Mouse (Mus musculus) right cerebral cortex, postnatal 10 days (tissue): ENCODE measurements around the gene Bicc1.

ENCODE experiments used
- DNase-seq, 2 experiments: peaks; one replicate each; pipeline ENCODE4 v3.0.0; 2021; ENCODE audit warnings: low spot score in 2 of 2

Bicc1 gene

DNA sequence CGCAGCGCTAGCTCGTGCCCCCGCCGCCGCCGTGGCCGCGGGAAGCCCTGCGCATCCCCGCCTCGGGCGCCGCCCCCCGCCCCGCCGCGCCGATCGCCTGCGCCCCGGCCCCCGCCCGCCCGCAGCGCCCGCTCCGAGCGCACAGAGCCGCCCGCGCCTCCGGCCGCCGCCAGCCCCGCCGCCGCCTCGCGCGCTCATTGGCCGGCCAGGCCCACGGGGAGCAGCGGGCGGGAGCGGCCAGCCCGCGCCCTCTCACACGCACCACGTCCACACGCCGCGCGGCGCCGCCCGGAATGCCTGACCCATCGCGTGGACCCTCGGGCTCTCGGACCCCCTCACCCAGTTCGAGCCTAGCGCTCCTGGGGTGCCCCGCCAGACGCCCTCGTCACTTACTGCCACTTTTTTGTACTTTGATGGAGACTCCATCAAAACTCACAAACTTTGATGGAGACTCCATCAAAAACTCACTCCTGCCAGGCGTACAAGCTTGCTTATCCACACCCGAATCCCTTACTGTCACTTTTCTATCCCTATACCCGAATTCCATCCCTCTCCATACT, at the start of gene Bicc1:
Bicc1 (minus strand) TSS at position 25 of the 560 bp plus-strand sequence.
- DNase-seq = peak in 1 of 2 experiments; percentile 42

DNA sequence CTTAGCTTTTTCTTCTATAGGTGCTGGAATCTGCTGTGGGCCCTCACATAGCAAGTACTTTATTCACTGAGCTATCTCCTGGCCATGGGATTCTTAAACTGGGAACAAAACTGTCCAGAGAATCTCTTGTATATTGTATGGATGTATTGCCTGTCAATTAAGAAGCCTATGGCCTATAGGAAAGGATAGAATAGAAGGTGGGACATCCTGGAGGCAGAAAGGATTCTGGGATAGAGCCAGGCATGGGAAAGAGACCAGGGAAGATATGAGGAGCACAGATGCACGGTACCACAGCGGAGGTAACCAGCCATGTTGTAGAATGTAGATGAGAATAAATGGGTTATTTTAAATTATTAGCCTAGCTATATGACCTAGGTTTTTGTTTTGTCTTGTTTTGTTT, 42.0 kb upstream of the Bicc1 start:
- DNase-seq = no peak

DNA sequence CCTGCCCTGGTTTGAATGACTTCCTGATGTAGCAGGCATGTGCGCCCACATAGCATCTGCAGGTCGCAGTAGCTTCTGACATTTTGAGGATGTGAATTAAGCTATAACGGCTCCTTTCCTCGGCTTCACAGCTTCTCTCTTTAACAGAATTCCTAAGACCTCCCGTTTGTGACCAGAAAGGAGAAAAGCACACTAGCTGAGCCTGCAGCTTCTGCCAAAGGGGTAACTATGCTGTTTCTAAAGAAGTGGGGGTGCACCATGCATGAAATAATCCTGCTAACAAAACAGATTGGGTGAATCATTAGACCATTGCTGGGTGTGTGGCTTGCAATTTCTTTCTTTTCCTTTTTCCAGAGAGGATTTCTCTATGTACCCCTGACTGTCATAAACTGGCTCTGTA, 41.5 kb upstream of the Bicc1 start:
- DNase-seq = no peak

DNA sequence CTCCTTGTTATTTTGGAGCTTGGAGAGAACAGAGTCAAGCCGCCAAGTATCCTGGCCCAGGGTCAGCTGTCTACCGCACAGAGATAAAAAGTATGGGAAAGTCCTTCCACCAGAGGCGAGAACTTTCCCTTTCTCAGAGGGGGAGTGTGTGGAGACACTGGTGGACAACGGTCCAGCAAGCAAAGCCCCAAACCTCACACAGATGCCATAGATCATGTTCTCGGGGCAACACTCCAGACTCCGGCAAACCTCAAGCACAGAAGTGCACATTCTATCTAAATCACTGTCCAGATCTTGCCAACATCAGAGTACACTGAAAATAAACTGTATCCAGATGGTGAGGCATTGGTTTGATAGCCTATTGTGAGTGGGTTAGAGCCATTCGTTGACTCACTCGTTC, 39.2 kb upstream of the Bicc1 start:
- DNase-seq = no peak

DNA sequence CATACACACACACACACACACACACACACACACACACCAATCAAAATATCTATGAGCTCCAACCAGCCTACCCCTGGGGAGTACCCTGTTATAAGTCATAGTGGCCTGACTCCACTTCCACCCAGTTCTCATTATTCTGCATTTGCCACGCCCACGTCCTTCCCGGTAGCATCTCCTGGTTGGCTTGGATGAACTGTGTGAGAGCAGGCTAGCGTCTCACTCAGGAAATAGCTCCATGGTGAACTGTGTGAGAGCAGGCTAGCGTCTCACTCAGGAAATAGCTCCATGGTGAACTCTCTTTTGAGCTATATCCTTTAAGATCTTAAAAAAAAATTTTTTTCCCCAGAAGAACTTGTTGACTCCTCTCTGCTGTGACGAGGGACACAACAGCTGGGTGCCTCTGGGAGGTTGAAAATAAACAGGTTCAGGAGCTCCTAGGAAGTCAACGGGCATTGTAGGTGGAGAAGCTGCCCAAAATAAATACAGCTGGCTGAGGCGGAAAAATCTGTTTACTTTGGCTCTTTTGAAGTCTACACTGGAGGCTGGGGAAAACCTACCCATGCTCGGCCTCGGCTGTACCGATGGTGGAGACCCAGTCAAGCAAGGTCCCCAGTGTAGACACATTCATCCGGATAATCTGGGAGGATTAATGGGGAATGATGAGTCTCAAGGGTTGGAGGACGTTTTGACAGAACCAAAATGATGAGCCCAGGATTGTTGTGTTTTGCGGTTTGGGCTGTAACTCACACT, 37.7 kb upstream of the Bicc1 start:
- DNase-seq = no peak

DNA sequence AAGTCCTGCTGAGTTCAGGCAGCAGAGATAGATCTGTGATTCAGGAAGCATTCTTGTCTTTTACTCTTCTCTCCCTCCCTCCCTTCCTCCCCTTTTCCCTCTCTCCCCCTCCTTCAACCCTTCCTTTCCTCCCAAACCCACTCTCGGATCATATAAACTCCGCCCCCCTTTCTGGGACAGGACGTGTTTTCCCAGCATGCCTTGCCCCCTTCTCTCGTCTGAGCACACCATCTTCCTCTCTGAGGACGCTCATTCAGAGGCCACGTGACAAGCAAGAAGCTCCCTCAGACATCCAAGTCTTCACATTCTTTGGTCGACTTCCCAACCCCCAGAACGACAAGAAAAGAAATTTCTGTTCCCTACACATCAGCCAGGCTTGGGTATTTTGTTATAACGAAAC, 36.0 kb upstream of the Bicc1 start:
- DNase-seq = no peak

DNA sequence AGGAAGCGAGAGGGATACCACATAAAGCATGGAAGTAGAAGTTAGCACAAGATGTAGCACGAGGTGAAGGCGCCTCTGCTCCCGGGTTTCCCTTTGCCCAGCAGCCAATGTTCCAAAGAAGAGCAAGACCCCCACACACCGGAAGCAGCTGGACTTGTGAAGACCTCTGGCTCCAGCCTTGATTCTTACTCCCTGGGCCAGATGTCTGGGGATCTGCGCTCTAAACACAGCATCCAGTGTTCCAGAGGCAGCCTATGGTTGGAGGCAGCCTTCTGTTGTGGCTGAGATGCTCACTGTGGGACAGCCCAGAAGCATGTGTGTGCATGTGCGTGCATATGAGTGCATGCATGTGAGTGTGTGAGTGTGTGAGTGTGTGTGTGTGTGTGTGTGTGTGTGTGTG, 35.2 kb upstream of the Bicc1 start:
- no peak for DNase-seq

DNA sequence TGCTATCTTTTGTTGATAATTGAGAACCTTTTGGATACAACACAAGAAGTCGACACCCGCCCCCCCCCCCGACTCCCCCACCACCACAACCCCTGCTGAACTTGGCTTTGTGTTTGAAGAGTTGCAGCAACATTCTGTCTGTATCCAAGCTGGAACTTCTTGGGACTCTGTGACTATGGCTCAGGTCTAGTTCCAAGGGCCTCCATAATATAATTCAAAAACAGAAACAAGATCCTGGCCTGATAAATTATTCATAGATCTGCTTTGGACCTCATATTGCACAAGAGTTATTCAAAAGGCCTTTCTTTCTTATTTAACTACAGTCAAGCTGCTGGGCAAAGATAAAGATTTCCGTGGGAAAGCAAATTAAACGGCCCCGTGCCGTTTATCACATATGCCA, 33.8 kb upstream of the Bicc1 start:
- DNase-seq = no peak

DNA sequence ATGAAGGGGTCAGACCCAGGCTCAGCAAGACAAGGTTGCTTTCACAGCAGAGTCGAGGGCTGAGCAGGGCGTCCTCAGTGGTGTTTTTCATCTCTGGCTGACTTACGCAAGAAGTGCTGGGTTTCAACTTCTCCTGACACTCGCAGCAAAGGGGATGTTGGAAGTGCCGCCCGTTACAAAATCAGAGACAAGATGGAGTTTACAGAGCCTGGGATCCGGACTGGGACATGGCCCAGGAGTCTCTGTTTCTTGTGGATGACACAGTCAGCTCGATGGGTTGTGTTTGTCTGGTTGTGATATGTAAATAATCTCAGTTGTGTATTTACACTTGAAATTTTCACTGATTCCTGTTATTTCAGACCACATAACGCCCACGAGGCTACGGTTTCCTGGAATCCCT, 33.4 kb upstream of the Bicc1 start:
- no peak for DNase-seq

DNA sequence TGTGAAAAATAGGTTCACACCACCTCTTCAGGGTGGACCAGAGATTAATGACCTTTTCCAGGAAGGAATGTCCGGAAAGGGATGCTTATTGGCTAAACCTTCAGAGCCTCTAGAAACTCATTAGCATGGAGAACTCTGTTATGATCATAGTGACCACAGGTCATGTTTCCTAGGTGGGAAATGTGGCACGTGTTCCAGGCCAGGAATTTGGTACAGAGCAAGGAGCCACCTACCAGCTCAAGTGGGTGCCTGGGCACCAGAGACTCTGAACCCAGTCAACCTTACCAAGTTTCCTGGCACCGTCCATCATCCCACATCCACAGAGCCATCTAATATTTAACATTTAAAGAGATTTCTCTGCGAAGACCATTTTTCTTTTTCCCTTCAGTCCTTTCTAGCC, 29.2 kb upstream of the Bicc1 start:
- no peak for DNase-seq

DNA sequence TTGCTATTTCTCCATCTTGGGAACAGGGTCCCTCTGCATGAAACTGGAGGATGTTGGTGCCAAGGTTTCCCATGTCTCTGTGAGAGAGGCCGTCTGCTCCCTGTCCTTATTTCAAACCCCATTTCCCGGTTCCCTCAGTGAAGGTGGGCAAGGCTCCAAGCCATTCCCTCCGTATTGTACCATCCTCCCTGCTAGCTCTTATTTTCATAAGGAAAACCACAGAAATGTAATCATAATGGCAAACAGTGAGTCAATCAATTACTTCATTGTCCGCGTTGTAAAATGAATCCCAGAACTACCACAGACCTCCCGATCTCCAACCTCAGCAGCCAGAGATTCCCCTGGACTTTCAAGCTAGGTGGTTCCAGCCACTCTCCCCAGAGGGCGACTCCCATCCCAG, 25.6 kb upstream of the Bicc1 start:
- DNase-seq = no peak

DNA sequence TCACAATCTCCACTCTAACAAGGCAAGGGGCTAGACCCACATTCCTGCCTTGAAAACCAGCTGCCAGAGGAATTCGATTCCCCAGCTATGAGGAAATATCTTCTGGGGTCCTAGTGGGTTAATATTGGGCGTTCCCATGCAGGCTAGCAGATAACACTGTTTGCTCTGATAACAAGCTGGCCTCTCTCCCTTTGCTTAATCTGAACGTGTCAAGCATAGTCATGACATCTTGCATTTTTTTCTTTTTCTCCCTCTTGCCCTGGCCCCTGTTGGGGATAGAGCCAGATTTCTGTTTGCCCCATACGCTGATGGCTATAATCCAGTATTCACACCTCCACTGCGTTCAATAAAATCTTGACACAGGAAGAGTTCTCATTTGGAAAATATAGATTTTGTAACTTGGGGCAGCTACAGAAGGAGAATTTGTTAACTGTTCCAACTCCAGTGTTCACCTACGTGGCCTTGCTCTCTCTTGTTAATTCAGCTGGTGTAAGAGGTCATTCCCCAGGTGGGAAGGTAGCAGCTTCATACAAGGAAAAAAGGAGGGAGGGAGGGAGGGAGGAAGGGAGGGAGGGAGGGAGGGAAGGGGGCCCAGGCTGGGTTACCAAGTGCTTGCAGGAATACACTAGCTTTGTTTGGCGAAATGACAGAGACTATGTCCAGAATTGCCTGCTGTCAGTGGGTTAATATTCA, 24.0 kb upstream of the Bicc1 start:
- DNase-seq = no peak

DNA sequence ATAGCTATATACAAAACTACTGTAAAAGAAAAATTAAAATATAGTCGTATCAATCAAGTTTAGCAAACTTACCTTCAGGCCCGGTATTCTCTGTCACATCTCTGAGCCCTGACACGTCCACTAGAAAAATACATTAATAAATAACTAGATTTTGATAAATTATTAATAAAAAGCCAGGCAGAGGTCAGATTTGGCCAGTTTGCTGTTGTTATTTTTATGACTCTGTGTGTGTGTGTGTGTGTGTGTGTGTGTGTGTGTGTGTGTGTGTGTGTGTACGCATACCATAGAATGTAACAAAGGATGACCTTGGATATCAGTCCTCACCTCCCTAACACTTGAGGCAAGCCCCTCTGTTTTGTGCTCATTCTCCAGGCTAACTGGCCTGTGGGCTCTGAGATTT, 22.4 kb upstream of the Bicc1 start:
- DNase-seq = no peak

DNA sequence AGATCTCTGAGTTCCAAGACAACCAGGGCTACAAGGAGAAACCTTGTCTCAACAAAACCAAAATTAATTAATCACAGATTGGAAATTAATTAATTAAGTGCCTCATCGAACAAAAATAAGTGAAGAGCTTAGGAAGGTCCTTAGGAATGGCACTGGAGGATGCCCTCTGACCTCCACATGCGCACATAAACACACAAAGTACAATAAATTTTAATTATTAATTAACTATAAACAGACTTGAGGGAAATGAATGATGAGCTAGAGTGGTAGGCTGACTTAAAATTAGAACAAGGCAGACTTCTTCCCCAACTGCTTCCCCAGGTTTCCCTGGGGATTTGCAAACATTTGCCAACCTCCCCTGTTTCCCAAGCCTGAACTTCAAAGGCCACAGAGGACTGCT, 21.6 kb upstream of the Bicc1 start:
- no peak for DNase-seq

DNA sequence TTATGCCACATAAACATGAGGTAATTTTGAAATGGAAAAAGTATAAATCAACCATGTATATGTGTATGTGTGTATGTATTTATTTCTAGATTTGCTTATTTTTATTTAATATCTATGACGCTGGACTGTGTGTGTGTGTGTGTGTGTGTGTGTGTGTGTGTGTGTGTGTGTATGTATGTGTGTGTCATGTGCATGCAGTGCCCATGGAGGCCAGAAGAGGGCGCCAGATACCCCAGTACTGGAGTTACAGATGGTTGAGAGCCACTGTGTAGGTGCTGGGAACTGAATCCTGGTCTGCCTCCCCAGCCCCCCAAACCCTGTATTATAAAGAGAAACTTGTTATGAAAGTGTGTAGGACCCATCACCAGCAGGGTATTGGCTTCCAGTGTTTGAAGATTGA, 20.6 kb upstream of the Bicc1 start:
- DNase-seq = no peak

DNA sequence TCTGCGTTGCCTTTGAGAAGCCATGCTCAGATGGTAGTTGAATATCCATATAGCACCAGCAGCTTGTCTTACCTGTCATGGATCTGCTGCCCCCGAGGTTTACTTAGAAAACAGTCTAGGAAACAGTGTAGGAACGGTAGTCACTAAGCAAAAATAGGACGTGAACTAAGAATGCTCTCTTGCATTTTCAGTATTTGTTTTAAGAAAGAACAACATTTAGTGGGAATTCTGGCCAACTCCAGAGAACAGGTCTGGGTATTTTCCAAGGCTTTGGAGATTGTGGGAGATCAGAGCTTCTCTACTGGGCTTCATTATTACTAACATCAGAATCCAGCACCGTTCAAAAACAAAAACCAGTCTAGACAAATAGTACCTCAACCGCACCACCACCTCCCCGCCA, 17.7 kb upstream of the Bicc1 start:
- no peak for DNase-seq

DNA sequence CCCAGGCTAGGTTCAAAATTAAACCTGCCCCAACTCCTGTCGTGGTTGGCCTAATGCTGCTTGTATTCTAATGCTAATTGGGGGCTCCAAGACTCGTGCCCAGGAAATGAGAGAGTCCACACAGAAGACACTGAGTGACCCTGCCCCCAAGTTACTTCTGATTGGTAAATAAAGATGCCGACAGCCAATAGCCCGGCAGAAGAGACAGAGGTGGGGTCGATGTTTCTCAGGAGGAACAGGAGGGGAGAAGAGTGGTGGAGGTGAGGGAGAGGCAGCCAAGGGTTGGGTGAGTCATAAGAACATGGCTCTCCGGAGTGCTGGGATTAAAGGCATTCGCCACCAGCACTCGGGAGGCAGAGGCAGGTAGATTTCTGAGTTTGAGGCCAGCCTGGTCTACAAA, 16.8 kb upstream of the Bicc1 start:
- no peak for DNase-seq

DNA sequence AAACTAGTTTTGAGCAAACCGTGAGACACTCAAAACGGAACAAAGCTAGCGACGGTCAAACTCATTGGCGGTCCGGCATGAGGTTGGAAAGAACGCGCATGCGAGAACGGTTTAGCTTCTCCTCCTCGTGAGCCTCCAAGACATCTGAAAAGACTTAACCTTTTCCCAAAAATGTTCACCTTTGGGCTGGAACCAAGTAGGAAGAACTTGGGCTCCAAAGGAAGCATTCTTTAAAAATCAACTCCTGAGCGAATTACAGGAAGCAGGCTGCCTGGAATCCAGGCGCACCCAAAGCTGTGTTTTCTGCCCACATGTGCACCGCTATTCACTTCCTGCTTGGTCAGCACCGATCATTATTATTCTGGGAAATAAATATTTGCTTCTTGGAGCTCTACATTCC, 15.8 kb upstream of the Bicc1 start:
- no peak for DNase-seq

DNA sequence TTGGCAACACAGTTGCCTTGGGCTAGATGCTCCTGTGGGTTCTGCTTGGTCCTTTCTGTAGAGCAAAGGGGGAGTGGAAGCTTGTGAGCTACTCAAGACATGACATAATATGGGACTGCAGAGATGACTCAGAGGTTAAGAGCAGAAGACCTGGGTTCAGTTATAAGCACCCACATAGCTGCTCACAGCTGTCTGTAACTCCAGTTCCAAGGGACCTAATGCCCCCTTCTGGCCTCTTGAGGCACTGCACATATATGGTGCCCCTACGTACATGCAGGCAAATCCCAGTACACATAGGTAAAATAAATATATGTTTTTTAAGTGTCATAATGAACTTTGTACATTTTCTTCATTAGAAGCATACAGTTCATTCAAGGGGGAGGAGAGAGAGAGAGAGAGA, 11.9 kb upstream of the Bicc1 start:
- no peak for DNase-seq

DNA sequence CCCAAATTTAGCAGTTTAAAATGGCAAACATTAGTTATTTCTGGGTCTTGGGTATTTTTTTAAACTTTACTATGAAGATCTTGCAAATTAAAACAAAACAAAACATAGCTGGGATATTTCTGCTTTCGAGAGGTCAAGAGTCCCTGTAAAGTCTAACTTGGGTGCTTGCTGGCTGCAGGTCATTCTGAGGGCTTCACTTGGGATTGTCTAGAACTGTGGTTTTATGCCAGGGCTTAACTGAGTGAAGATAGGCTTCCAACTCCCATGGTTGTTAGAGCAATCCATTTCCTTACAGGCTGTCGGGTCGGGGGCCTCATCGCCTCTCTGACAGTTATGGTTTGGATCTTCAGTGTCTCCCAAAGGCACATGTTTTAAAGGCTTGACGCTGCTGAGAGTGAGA, 11.3 kb upstream of the Bicc1 start:
- no peak for DNase-seq

DNA sequence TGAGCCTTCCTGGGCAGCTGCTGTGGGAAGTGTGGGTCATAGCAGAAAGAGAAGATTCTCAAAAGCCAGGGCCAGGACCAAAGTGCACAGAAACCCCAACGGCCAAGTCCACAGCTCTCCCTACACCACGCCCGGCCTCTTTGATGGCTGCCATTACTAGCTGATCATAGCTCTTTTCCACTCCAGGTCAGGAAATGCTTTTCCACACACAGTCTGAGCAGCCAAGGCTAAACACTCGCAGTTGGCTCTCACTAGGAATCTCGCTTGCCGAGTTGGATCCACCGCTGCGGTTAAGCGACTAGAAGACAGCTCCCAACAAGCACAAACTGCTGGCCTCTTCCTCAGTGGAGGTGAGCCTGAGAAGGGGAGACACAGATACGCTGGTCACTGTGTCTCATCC, 10.3 kb upstream of the Bicc1 start:
- no peak for DNase-seq

DNA sequence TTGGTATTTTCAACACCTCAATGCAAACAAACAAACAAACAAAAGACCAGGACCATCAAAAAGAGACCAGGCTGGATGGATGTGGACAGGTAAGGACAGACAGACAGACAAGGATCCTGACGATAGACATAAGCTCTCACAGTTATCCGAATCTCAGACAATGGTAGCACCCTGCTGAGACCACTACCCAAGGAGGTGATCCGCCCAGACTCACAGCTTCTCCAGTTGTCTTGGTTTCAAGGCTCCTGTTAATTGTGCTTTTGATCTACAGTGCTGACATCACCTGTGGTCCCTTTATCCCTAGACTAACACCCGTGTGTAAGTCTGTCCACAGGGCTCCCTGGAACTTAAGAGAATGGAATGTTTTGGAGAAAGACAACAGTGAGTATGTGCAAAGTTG, 9.7 kb upstream of the Bicc1 start:
- no peak for DNase-seq

DNA sequence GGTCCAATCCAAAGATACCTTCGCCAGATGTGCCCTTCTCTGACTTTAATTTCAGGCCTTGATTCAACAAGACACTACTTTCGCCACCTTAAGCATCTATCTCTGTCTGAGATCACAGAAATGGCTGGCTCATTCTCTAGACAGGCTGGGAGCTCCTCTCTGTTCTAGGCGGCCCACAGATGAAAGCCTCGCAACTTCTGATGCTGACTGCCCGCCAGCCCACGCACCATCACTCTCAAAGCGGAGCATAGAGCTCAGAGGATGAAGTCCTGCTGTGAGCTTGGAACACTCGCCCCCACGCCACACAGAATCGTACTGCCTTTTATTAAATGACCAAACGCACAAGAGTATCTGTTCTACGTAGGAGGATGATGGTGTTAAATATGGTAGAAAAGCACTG, 949 bp upstream of the Bicc1 start:
- no peak for DNase-seq
